Mouse (Mus musculus) ZHBTc4 (cell line): ENCODE data around the gene Gm28230.

Experiments
- DNase-seq: peaks from one replicate; pipeline ENCODE4 v3.0.0-alpha.2; 2011; ENCODE audit warnings: low read depth, low spot score

Gm28230 gene

DNA sequence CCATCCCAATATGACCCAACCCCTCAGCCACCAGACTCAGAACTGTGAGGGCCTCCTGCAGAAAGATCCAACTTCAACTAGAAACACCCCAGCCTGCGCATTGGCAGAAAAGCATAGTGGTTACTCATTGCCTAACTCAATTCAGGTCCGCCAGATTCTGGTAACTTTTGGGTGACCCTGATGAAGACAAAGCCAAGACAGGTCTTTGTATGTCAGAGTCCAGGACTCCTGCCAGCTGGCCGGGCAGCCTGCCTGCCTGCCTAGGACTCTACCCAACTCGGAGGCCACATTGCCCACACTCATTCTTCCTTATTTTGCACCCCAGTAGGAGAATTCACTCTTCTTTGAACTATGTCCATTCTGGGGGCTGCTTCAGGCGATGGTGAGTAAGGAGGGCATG, at the start of gene Gm28230:
Gm28230 (plus strand) TSS at position 178 of the 400 bp plus-strand sequence.
- DNase-seq, result no peak

DNA sequence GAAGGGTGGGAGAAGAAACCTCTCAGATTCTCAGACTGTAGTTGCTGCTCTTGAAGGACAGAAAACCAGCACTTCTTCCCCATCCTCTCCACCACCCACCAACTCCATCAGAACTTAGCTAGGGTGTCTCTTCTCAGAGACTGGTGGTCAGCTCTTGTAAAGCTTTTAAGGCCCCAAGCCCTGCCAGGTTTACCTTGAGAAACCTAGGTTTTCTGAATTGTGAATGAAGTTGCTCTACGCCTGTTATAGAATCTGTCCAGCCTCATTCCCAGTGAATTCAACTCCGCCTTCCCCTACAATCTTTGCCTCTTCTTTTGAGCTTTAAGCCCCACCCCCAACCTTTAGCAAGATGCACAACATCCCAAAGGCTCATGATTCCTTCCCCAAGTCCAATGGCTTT, 49.4 kb upstream of the Gm28230 start:
- no peak for DNase-seq

DNA sequence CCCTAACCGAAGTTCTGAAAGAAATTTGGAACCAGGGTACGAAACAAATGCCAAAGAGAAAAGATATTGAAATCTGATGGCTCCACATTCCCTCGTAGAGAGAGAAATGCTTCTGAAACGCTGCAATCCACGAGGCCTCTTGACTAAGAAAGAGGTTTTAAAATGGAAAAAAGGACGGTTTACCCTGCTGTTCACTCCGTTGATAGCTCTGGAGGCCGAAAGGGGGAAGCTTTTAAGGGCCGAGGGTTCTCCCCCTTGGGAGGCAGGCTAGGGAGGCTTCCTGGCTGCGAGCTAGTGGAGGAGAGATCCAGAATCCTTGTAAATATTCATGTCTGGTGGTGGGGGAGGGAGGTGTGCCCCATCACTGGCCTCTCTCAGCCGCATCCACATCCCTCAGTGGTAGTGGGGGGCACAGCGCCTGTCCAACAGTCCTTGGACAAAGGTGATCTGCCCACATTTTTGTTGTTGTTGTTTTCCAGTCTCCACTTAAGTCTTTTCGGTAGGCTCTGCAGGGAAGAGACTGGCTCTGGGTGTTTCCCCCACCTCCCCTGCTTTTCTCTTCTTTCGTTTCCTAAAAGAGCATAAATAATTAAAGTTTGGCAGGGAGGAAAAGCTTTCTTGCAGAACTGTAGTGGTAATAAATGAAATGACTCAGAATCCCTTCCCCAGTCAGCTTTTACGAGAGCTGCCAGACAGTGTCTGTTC, 47.5 kb upstream of the Gm28230 start, which contains the start of gene Hoxd11:
Hoxd11 (plus strand) TSS at position 667 of the 705 bp plus-strand sequence.
- DNase-seq, result peak; percentile 46

DNA sequence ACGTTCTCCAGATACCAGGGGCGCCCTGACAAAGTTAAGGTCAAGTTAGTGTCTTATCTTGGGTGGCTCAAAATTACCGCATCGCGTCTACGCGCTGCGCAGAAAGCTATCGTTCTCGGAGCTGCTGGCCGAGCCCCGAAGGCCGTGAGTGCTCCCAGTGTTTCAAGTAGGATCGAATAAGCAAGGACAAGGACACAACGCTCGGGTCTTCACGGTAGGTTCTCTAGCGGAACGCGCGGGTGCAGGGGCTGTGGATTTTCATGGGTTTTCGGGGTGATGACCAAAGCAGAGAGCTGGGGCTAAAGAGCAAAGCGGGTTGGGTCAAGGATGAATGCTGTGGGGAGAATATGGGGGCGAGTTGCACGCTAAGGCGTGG, 46.9 kb upstream of the Gm28230 start:
- DNase-seq, result peak; percentile 55

DNA sequence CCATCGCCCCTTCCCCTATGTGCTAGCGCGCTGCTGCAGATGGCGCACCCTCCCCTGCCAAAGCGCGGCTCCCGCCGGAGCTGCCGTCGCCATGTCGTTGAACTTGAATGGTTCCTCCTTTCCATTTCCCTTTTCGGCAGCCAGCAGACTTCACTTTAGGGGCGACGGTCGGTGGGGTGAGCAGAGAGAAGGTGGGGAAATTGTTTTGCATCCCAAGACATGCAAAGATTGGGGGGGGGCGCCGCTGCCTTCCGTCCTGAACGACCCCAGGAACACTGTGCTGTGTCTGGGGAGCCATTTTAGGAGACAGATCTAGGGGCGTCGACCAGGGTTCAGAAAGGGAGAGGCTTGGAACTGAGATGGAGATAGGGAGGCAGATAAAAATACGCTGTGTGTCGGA, 46.5 kb upstream of the Gm28230 start:
- peak; percentile 66 for DNase-seq

DNA sequence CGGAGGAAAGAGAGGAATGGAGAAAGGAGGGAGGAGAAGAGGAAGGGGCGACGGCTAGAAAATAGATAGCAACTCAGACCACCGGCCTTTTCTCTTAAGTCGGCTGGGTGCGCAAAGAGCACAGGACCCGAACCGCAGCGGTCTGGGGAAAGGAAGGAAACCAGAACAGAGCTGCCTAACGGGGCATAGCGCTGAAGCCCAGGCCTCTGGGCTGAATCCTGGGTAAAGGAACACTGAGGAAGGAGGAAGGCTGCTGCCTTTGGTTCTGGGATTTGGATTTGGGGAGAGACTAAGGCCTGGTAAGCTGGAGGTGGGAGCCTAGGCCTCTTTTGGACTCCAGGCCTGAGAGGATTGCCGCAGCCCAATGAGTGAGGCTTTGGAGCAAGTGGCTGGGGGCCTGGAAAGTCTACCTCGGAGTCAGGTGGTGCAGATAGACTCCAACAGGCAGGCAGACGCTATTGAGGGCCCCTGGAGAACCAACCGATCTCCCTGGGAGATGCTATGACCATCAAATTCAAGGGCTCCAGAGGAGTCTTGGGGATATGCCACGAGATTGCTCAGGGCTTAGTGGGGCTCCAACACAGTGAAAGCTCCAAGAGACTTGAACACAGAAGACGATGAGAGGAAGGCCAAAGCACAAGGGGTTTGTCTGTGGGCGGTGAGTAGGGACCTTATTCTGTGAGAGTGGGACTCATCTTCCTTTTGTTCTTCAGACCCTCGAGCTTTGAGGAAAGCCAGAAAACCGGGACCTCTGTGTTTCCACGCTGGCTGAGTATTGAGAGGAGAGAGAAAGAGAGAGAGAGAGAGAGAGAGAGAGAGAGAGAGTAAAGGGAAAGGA, 45.7 kb upstream of the Gm28230 start:
- peak; percentile 56 for DNase-seq

DNA sequence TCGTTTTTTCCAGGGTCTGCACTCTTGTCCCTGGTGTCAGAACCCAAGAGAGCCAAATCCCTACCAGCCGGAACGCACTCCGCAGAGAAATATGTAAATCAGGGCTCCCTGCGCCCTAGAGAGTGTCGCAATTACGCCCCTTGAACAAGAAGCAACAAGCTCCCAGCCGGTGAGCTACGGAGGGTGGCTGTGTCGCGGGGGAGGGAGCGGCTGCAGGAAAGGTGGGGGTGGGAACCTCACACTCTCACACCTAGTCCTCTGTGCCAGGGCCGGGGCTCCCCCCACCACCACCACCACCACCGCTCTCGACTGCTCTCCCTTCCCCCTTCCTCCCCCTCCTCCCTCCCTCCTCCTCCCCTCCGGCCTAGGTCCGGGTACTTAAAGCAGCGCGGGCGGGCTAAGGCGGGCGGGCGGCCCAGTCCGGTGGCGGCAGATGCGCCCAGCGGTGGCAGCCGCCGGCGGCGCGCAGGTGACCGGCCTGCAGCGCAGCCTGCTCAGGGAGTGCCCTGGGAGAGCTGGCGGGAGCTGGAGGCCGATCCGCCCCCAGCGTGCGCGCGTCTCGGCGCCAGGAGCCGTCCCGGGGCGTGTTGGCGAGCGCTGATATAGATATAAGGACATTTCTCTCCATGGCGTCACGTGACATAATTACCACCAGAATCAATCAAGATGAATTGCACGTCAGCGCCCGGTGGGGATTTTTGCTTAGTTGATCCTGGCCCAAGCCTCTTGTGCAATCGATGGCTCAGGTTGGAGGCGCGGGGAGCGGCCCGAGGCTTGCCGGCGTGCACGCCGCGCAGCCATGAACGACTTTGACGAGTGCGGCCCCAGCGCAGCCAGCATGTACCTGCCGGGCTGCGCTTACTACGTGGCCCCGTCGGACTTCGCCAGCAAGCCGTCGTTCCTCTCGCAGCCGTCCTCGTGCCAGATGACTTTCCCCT, 44.7 kb upstream of the Gm28230 start:
- peak; percentile 80 for DNase-seq

DNA sequence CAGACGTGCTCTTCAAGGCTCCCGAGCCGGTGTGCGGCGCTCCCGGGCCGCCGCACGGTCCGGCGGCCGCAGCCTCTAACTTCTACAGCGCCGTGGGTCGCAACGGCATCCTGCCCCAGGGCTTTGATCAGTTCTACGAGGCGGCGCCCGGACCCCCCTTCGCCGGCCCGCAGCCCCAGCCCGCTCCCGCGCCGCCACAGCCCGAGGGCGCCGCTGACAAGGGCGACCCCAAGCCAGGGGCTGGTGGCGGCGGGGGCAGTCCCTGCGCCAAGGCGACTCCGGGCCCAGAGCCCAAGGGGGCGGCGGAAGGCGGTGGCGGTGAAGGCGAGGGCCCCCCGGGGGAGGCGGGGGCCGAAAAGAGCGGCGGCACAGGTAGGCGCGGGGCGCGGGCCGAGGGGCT, 43.7 kb upstream of the Gm28230 start:
- DNase-seq, result peak; percentile 47

DNA sequence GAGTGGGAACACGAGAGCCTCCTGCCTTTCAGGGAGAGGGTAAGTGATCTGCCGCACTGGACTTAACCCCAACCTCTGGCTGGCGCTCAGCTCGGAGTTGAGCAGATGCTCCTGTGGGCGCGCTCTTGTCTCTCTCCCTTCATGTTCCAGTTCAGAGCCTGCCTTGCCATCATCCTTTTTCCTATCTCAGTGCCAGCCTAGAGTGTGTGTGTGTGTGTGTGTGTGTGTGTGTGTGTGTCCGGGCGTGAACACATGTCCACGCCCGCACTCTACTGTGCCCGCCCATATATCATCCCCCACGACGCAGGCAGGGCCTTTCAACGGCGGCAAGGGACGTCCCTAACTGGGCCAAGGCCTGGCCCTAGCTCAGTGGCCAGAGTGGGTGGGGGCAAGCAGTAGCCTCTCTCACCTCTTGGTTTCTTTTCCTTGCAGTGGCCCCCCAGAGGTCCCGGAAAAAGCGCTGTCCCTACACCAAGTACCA, 43.0 kb upstream of the Gm28230 start:
- peak; percentile 71 for DNase-seq

DNA sequence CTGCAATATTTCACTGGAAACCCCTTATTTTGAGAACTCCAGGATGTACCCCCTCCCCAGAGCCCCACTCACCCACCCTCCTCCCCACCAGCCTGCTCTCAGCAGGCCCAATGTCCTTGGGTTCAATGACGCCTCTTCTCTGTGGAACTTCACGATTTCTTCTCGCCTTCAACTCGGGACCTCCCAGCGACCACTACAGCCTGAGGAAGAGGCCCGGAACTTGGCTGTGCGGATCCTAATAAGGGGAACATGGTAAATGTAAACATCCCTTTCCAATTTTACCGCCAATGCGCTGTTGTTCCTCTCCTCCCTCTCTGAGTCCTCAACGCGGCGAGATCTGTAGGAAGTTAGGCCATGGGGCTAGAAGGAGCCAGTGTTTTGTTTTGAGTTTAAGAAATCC, 42.4 kb upstream of the Gm28230 start:
- DNase-seq, result no peak

DNA sequence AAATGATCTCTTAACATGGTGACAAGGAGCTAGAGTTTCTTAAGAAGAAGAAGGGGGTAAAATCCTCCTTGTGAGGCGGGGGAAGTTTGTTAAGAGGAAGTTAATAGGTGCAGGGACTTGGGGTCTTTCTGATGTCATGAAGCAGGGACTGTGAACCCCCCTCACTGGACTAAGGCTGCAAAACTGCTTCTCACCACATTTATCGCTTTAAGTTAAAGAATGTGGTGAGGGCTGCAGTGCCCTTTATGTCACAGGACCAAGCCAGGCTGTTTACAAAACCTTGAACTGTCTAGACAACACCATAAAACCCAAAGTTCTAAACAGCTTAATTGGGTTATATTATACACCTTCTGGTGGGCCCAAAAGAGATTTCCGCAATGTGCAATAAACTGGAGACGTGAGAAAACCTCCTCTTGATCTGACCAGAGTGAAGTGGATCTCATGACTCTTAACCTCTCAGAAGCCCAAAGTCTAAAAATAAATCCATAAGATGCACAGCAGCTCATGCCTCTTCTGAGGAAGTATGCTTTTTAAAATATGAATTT, 41.4 kb upstream of the Gm28230 start:
- no peak for DNase-seq

DNA sequence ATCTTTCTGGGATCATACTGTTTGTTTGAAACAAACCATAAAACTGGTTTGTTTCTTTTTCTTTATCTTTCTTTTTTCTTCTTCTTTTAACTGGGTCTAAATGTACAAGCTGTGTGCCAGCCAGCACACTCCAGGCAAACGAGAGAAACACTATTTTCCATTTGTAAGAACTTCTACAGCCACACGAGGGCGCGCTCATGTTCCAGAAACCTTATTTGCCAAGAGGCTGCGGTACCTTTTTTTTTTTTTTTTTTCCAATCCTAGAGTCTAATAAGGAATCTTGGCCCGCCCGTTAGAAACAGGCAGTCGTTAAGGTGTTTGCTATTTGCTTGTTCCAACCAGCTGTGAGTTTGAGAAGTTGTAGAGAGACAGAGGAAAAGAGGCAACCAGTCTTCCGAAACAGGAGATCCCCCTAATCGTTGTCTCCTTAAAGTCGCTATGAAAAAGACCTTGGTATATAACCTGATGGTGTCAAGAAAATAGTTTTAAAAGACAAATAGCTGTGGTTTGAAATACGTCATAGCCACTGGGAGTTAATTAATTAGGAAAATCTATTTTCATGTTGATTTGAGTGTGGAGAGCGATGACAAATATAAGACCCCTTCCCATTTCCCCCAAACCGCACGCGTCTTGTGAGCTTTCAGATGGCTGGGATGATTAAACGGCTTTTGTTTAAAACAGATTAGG, 40.1 kb upstream of the Gm28230 start:
- DNase-seq, result peak; percentile 90

DNA sequence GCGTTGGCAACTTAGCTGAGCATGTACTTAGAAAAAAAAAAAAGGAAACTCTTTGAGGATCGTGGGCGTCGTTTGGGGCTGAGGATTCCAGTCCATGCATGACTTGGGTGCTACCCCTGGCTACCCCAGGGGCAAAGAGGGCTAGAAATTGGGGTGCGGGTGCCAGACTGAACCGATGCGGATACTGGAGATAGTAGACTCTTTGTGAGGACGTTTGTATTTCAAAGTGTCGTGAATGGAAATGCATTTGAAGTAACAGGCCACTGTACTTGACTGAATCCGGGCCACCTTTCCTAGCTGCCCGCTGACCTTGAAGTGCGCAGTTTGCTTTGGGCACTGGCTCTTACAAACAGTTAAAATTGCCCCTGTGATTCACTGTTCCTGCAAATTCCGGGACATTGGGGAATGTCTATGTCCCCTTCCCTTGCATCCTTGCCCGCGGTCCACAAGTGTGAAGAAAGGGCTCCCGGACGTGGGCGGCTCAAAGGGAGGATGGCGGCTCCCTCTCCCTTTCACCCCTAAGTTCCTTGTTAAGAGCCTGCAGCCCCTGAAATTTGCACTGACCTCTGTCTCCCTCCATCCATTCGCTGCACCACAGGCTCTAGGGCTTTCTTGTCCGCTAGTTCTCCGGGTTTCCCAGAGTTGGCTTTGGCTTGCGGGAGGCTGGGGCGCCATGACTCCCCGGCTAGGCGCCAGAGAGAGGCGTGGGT, 39.4 kb upstream of the Gm28230 start:
- peak; percentile 35 for DNase-seq

DNA sequence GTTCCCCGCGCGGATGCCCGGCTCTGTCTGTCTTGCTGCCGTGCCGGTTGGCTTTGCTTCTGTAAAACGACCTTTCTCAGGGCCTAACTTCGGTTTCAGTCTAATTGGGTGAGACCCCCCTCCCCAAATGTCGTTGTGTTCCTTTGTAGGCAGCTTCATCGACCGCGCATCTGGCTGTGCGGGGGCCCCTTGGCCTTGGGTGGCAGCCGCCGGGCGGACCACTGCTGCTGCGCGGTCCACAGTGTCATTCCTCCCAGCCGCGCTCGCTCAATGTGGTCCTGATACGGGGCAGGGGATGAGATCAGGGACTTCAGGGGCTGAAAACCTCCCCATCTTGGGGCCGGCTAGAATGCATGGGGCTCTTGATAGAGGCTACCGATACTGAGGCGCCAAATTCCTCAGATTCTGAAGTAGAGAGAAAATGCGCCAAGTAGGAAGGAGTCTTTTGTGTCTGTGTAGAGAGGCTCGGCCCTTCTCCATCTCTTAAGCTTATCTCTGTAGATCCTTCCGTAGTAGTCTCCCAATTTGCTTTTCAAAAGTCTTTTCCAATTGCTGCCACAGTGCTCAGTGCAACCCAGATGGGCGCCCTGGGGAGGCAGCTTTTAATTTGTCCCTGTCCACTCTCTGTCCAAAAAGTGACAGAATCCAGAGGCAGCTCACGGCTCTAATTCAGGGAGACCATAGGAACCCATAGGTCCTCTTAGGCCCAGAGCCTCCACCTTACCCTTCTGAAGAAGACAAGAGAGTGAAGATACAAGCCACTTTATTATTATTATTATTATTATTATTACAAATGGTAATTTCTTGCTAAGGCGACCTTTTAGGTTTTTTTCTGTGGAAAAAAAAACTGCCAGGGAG, 38.6 kb upstream of the Gm28230 start:
- peak; percentile 51 for DNase-seq

DNA sequence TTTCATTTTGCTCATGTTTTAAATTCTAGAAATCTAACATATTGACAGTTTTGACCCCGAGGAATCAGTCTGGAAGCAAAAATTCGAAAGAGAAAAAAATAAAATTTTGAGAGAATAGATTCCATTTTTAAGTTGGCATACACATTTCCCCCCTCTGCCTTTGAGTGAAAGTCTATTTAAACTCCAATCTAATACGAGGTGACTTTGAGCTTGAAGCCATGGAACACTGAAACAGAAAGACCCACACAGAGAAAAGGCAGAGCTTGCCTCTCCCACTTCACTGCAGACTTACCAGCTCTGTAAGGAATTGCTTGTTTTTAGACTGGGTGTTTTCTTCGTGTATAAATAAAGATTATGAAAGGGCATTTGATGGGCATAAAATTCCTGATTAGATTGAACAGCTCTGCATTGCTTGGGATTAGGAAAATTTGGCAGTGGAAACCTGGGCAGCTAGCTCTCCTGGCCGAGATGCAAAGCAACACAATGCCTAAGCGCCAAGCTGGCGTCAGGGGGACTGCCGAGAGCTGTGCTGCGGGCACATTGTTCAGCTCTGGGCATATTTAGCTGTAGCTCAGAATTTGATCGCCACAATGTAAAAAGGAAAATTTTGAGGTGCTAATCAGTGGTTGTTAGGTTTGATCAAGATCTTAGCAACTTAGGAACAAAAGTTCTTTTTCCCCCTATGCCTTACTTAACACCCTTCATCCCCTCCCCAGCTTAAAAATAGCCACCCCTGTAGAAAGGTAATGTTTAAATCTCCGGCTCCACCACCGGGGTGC, 37.5 kb upstream of the Gm28230 start:
- DNase-seq, result no peak

DNA sequence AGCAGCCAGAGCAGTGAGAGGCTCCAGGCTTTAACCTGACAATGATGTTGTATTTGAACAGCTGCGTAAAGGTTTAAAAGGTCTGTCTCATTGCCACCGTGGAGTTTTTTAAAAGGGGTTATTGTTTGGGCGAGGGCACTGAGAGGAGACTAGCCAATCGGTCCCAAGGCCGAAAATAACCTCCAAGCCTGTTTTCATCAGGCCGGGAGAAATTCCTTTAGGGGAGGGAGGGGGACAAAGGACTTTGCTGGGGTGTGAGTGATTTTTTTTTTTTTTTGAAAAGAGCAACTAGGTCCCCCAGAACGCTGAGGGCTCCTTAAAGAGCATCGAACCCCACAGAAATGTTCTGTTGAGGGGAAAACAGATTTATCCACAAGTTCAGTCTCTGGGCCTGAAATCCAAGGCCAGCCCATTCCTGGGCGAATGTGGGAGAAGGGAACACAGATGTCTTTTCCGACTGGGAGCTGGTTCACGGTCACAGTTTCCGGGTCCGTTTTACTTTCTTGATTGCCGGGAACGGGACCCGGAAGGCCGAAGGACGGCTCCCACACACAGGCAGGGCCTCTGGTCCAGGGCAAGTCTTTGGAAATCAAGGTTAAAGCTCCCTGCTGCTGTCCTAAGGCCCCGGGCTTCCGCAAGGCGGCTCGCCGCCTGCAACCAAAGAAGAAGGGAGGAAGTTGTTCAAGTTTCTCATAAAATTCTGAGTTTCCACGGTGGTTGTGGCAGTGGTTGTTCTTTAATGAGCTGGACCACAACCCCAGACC, 36.8 kb upstream of the Gm28230 start:
- peak; percentile 41 for DNase-seq

DNA sequence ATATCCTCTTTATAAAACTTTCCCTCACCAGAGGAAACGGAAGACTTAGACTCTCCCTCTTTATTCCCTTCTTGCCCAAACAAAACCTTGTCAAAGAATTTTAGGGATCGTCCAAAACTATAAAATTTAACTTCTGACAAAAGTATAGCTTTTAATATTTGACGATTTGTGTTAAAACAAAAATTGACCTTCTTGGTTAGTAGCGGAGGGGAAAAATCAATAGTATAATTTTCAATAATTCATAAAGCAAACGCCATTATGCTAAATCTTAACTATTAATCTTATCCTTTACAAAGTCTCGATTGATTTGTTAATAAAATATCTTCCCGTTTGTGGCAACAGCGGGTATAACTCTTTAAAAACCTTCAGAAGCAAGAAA, 36.2 kb upstream of the Gm28230 start:
- DNase-seq, result no peak
